Mouse (Mus musculus) CH12.LX (cell line): ENCODE measurements at regions not wholly inside any gene's neighbourhood (a gene's known extent, or its start where the extent isn't known, plus 50 kb on each side); places are given as distances from the start of the nearest gene placed in this dataset.

Experiments
- DNase-seq: peaks from one replicate; pipeline ENCODE4 v3.0.0-alpha.2; 2013; ENCODE audit errors: extremely low read depth
- H3K27ac ChIP-seq: 2 replicates; pipeline ENCODE4 v1.5.1; 2012; ENCODE audit warnings: low read depth, mild to moderate bottlenecking, control low read depth, moderate library complexity; ENCODE audit not compliant: insufficient read depth
- H3K27me3 ChIP-seq: replicated peaks from 2 replicates; pipeline ENCODE3; 2012; ENCODE audit warnings: inconsistent platforms
- H3K36me3 ChIP-seq, 2 experiments: replicated peaks in 1 of 2; 2 replicates each; pipeline versions ENCODE3 to v1.6.1; 2012; ENCODE audit warnings: inconsistent platforms in 1 of 2, low read length in 1 of 2, mild to moderate bottlenecking in 1 of 2, mixed read lengths in 1 of 2, moderate library complexity in 1 of 2; ENCODE audit not compliant: control insufficient read depth in 1 of 2, insufficient read depth in 1 of 2
- H3K4me1 ChIP-seq, 2 experiments: 2 replicates each; pipeline ENCODE4 v1.6.1; 2012; ENCODE audit warnings: inconsistent platforms in 1 of 2, moderate library complexity in 1 of 2; ENCODE audit not compliant: insufficient read depth in 2 of 2, control insufficient read depth in 1 of 2
- H3K4me2 ChIP-seq: 2 replicates; pipeline ENCODE4 v1.6.1; 2012; ENCODE audit warnings: low read depth, mild to moderate bottlenecking, control low read depth; ENCODE audit not compliant: poor library complexity, insufficient read depth, severe bottlenecking
- H3K4me3 ChIP-seq, 3 experiments: fragments of 150-350 bp in 1 of 3; sonication (generic) in 1 of 3; replicated peaks in 1 of 3; 2 replicates each; pipeline versions ENCODE3 to v1.5.1; 2011 to 2012; ENCODE audit warnings: low read depth in 2 of 3, low read length in 2 of 3, mild to moderate bottlenecking in 2 of 3, moderate library complexity in 2 of 3, control low read depth in 1 of 3, improper control_type of control experiment in 1 of 3, inconsistent platforms in 1 of 3, mixed read lengths in 1 of 3; ENCODE audit not compliant: poor library complexity in 1 of 3
- H3K79me2 ChIP-seq: replicated peaks from 2 replicates; pipeline ENCODE4 v1.6.1; 2012; ENCODE audit warnings: mild to moderate bottlenecking, moderate library complexity; ENCODE audit not compliant: control insufficient read depth, poor library complexity, insufficient read depth, severe bottlenecking; ENCODE audit errors: extremely low read depth
- H3K9ac ChIP-seq: 2 replicates; pipeline ENCODE4 v1.6.1; 2012; ENCODE audit warnings: low read depth, mild to moderate bottlenecking, control low read depth, moderate library complexity; ENCODE audit not compliant: insufficient read depth
- H3K9me3 ChIP-seq: replicated peaks from 2 replicates; pipeline ENCODE3; 2012; ENCODE audit warnings: low read length, inconsistent platforms, mixed read lengths
- BHLHE40 ChIP-seq: IDR thresholded peaks from 2 replicates; pipeline ENCODE4 v1.6.1; 2011; ENCODE audit warnings: mild to moderate bottlenecking, low read depth, low read length, improper control_type of control experiment
- CHD1 ChIP-seq: IDR thresholded peaks from 2 replicates; pipeline ENCODE4 v1.6.1; 2012; ENCODE audit warnings: low read depth, low read length, improper control_type of control experiment, inconsistent platforms
- CHD2 ChIP-seq: IDR thresholded peaks from 2 replicates; pipeline ENCODE4 v1.6.1; 2011; ENCODE audit warnings: low read length, improper control_type of control experiment
- CTCF ChIP-seq, 2 experiments: IDR thresholded peaks in 1 of 2; conservative IDR thresholded peaks in 1 of 2; 2 replicates each; pipeline ENCODE4 v1.5.1; 2011 to 2012; ENCODE audit warnings: low read depth in 2 of 2, low read length in 2 of 2, improper control_type of control experiment in 1 of 2, inconsistent platforms in 1 of 2, mild to moderate bottlenecking in 1 of 2, moderate library complexity in 1 of 2
- E2F4 ChIP-seq: IDR thresholded peaks from 2 replicates; pipeline ENCODE4 v1.6.1; 2011; ENCODE audit warnings: low read depth, low read length, improper control_type of control experiment; ENCODE audit not compliant: insufficient replicate concordance
- EP300 ChIP-seq: IDR thresholded peaks from 2 replicates; pipeline ENCODE4 v1.6.1; 2011; ENCODE audit warnings: low read length, improper control_type of control experiment
- IRF4 ChIP-seq: IDR thresholded peaks from 2 replicates; pipeline ENCODE4 v1.6.1; 2014; ENCODE audit warnings: low read depth, mild to moderate bottlenecking, inconsistent platforms, low read length, improper control_type of control experiment
- JUND ChIP-seq: conservative IDR thresholded peaks from 2 replicates; pipeline ENCODE4 v1.6.1; 2011; ENCODE audit warnings: low read depth, low read length, improper control_type of control experiment
- MAX ChIP-seq: IDR thresholded peaks from 2 replicates; pipeline ENCODE4 v1.6.1; 2011; ENCODE audit warnings: low read length, improper control_type of control experiment
- MAZ ChIP-seq: IDR thresholded peaks from 2 replicates; pipeline ENCODE4 v1.6.1; 2012; ENCODE audit warnings: low read depth, mild to moderate bottlenecking, inconsistent platforms, low read length, improper control_type of control experiment, moderate library complexity
- NRF1 ChIP-seq: IDR thresholded peaks from 2 replicates; pipeline ENCODE4 v1.6.1; 2014; ENCODE audit warnings: low read depth, mild to moderate bottlenecking, inconsistent platforms, low read length, improper control_type of control experiment, moderate library complexity
- PAX5 ChIP-seq: IDR thresholded peaks from 2 replicates; pipeline ENCODE4 v1.6.1; 2012; ENCODE audit warnings: low read length, inconsistent platforms, mixed read lengths
- POLR2A ChIP-seq: IDR thresholded peaks from 2 replicates; pipeline ENCODE4 v1.6.1; 2011; ENCODE audit warnings: low read depth, mild to moderate bottlenecking, improper control_type of control experiment, low read length
- RAD21 ChIP-seq: IDR thresholded peaks from 2 replicates; pipeline ENCODE4 v1.6.1; 2011; ENCODE audit warnings: low read depth, mild to moderate bottlenecking, low read length, improper control_type of control experiment, moderate library complexity
- RCOR1 ChIP-seq: conservative IDR thresholded peaks from 2 replicates; pipeline ENCODE4 v1.6.1; 2012; ENCODE audit warnings: low read depth, mild to moderate bottlenecking, inconsistent platforms, low read length, improper control_type of control experiment
- SIN3A ChIP-seq: IDR thresholded peaks from 2 replicates; pipeline ENCODE4 v1.6.1; 2012; ENCODE audit warnings: low read length, improper control_type of control experiment, inconsistent platforms
- SMC3 ChIP-seq: IDR thresholded peaks from 2 replicates; pipeline ENCODE4 v1.6.1; 2011; ENCODE audit warnings: low read depth, low read length, improper control_type of control experiment
- TBP ChIP-seq: conservative IDR thresholded peaks from 2 replicates; pipeline ENCODE4 v1.6.1; 2011; ENCODE audit warnings: low read depth, low read length, improper control_type of control experiment
- TCF12 ChIP-seq: IDR thresholded peaks from 2 replicates; pipeline ENCODE4 v1.6.1; 2014; ENCODE audit warnings: low read depth, mild to moderate bottlenecking, inconsistent platforms, low read length, improper control_type of control experiment
- USF1 ChIP-seq: IDR thresholded peaks from 2 replicates; pipeline ENCODE4 v1.6.1; 2014; ENCODE audit warnings: low read depth, mild to moderate bottlenecking, inconsistent platforms, low read length, improper control_type of control experiment
- ZC3H11A ChIP-seq: IDR thresholded peaks from 2 replicates; pipeline ENCODE4 v1.6.1; 2012; ENCODE audit warnings: low read depth, mild to moderate bottlenecking, inconsistent platforms, low read length, improper control_type of control experiment
- ZKSCAN1 ChIP-seq: IDR thresholded peaks from 2 replicates; pipeline ENCODE4 v1.6.1; 2012; ENCODE audit warnings: low read depth, inconsistent platforms, low read length, improper control_type of control experiment, borderline replicate concordance
- ZMIZ1 ChIP-seq: IDR thresholded peaks from 2 replicates; pipeline ENCODE4 v1.6.1; 2012; ENCODE audit warnings: low read depth, mild to moderate bottlenecking, inconsistent platforms, low read length, improper control_type of control experiment
- ZNF384 ChIP-seq: IDR thresholded peaks from 2 replicates; pipeline ENCODE4 v1.6.1; 2012; ENCODE audit warnings: low read depth, low read length, improper control_type of control experiment, inconsistent platforms
- dilution Hi-C: fragments of 300-500 bp; cut with MboI; formaldehyde crosslinking; loops from 2 replicates; pipeline ENCODE4 v1.14.3; 2020; ENCODE audit warnings: low sequenced_read_pairs; ENCODE audit not compliant: extremely low pct_unique_long_range_greater_than_20kb, extremely low pct_ligation_motif_present
- in situ Hi-C: fragments of 300-500 bp; cut with MboI; formaldehyde crosslinking; loops from 3 replicates; pipeline ENCODE4 v1.14.3; 2019; ENCODE audit warnings: low sequenced_read_pairs, low pct_ligation_motif_present, low pct_unique_long_range_greater_than_20kb, mixed read lengths

DNA sequence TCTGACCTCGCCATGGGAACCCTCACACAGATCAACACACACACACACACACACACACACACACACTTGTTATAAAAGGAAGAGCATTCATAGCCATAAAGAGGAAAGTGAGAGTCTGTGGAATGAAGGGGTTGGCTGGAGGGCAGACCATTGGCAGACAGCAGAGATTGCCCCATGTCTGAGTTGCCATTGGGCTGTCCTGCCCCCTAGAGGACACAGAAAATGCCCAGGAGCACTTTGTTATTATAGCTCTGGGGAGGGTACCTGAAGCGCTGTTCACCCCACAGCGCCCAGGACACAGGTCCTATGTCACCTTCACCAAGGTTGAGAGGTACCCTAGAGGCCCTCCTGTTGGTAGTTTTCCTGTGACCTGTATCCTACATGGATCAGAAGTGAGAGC, 74.3 kb upstream of the Prelid3b start:
- Histone ChIP-seq H3K4me2 (no peak overlapping the region), H3K4me1 (no peaks in the 10 kb centered on the region), H3K27me3 (peaks cover 3% of the 10 kb centered on the region), H3K79me2 (no peaks in the 10 kb centered on the region), H3K27ac (no peak overlapping the region), H3K9me3 (no peaks in the 10 kb centered on the region), H3K36me3 (no peaks in the 10 kb centered on the region), H3K9ac (no peak overlapping the region), H3K4me3 (no peak overlapping the region)
- in situ Hi-C loops (loop anchor here (10.0 kb wide), 1 partner anchor 232 kb away; no protein-coding TSS in a partner anchor), dilution Hi-C loops (no loop called here)
- no peak for TF ChIP-seq TCF12
- TF ChIP-seq RAD21, result peak; percentile 77
- no peak for TF ChIP-seq USF1
- TF ChIP-seq SIN3A, result no peak
- peak; percentile 49 for TF ChIP-seq ZC3H11A
- TF ChIP-seq CTCF (conservative IDR thresholded peaks at IDR 0.05 in 1 of 2, IDR thresholded peaks at IDR 0.05 in 1 of 2; ENCODE audit: low read depth in 2 of 2, low read length in 2 of 2), result peak; percentile 24 to 79; a peak in 2 of 4 replicates
- TF ChIP-seq NRF1, result no peak
- TF ChIP-seq IRF4, result no peak
- no peak for TF ChIP-seq PAX5
- no peak for TF ChIP-seq POLR2A
- TF ChIP-seq E2F4, result no peak
- no peak for TF ChIP-seq TBP
- peak; percentile 89 for TF ChIP-seq SMC3
- DNase-seq, result peak; percentile 43

DNA sequence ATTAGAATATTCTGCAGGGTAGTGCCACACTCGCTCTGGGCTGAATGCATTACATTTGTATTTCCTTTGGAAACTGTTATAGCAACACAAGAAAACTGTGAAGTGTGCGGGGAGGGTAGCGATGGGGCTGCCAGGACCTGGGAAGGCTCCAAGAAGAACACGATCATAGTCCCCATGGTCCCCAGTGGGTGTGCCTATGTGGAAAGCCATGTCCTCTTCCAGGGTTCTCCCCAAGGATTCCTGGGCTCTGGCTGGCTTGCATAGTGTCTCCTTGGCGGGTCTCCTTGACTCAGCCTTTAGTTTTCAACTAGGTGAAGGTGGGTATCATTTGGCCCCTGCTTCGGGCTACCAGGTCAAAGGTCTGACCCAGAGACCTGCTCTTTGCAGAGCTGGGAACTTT, 74.8 kb upstream of the Prelid3b start:
- Histone ChIP-seq H3K9me3 (no peaks in the 10 kb centered on the region), H3K36me3 (no peaks in the 10 kb centered on the region), H3K27me3 (peaks cover 3% of the 10 kb centered on the region), H3K79me2 (no peaks in the 10 kb centered on the region), H3K4me1 (no peaks in the 10 kb centered on the region), H3K27ac (no peak overlapping the region), H3K4me2 (no peak overlapping the region), H3K9ac (no peak overlapping the region), H3K4me3 (no peak overlapping the region)
- dilution Hi-C loops (no loop called here), in situ Hi-C loops (loop anchor here (10.0 kb wide), 1 partner anchor 233 kb away; no protein-coding TSS in a partner anchor)
- DNase-seq, result no peak
- TF ChIP-seq ZNF384 (no peak), ZKSCAN1 (no peak), CHD1 (no peak)

DNA sequence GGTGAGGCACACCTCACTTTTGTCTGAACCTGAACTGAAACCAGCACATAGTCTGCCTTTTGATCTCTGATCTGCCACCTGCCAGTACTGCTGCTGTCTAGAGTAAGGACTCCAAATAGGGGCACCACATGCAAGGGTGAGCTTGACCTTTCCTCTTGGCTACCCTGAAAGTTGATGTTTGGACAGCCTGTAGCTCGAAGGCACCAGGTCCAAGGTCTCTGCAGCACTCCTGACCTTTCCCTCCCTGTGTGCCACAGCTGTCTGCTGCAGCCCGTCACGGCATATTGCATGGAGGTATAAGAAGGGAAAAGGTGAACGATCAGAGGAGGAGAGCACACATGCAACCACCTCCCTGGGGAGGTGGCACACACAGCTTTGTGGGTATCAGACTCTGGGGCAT, 75.9 kb upstream of the Prelid3b start:
- dilution Hi-C loops, result no loop called here
- in situ Hi-C loops, result loop anchor here (10.0 kb wide), 1 partner anchor 234 kb away; no protein-coding TSS in a partner anchor
- H3K4me1 ChIP-seq, result no peaks in the 10 kb centered on the region
- H3K4me2 ChIP-seq, result no peak overlapping the region
- H3K9me3 ChIP-seq, result no peaks in the 10 kb centered on the region
- H3K9ac ChIP-seq, result no peak overlapping the region
- H3K27ac ChIP-seq, result no peak overlapping the region
- TF ChIP-seq MAX (no peak), TBP (no peak), PAX5 (no peak), ZMIZ1 (no peak), SIN3A (no peak), MAZ (no peak), JUND (no peak), CHD2 (no peak), BHLHE40 (no peak), EP300 (no peak), ZKSCAN1 (no peak), CTCF (conservative IDR thresholded peaks at IDR 0.05 in 1 of 2, IDR thresholded peaks at IDR 0.05 in 1 of 2; ENCODE audit: low read depth in 2 of 2, low read length in 2 of 2) (no peak), RCOR1 (no peak), CHD1 (no peak)
- no peak for DNase-seq
- H3K36me3 ChIP-seq, result no peaks in the 10 kb centered on the region
- H3K4me3 ChIP-seq, result no peak overlapping the region
- H3K79me2 ChIP-seq, result no peaks in the 10 kb centered on the region
- peaks cover 3% of the 10 kb centered on the region for H3K27me3 ChIP-seq
